Mouse (Mus musculus) brain, adult 2 months (tissue): ENCODE measurements around the gene Cinp.

Experiments
- DNase-seq: peaks from one replicate; pipeline ENCODE4 v3.0.0; 2011; ENCODE audit warnings: low read depth, low spot score

The Cinp gene

GRCm38 (mm10) chr12:110889036-110890020 lies at the start of gene Cinp, which contains the start of gene Tecpr2:
Gene Cinp (minus strand): TSS chr12:110889145.
Gene Tecpr2 (plus strand): TSS chr12:110889264.
- DNase-seq: peak; percentile 99

GRCm38 (mm10) chr12:110937496-110937895 lies 48.6 kb upstream of the Cinp start:
- no peak for DNase-seq

- DNase-seq: peak; percentile 98
These were observed 47.2 kb upstream of the Cinp start for GRCm38 (mm10) chr12:110935983-110936620.

- peak; percentile 77 for DNase-seq
These were observed 43.9 kb upstream of the Cinp start for GRCm38 (mm10) chr12:110932820-110933219.

- DNase-seq: no peak
These were observed 32.6 kb upstream of the Cinp start for GRCm38 (mm10) chr12:110921572-110921971.

- DNase-seq: peak; percentile 58
These were observed 31.3 kb upstream of the Cinp start for GRCm38 (mm10) chr12:110920254-110920653.

GRCm38 (mm10) chr12:110915761-110916160 lies 26.8 kb upstream of the Cinp start:
- no peak for DNase-seq

- peak; percentile 79 for DNase-seq
These were observed 21.0 kb upstream of the Cinp start for GRCm38 (mm10) chr12:110909962-110910361.

- no peak for DNase-seq
These were observed 18.9 kb upstream of the Cinp start for GRCm38 (mm10) chr12:110907845-110908244.

- no peak for DNase-seq
These were observed 14.6 kb upstream of the Cinp start for GRCm38 (mm10) chr12:110903536-110903935.

GRCm38 (mm10) chr12:110902106-110902505 lies 13.2 kb upstream of the Cinp start:
- DNase-seq: peak; percentile 63

GRCm38 (mm10) chr12:110891887-110892286 lies 2.9 kb upstream of the Cinp start:
- DNase-seq: no peak

- DNase-seq: no peak
These were observed 339 bp downstream of the Cinp start for GRCm38 (mm10) chr12:110888606-110889005.

- DNase-seq: no peak
These were observed 839 bp downstream of the Cinp start for GRCm38 (mm10) chr12:110888106-110888505.

GRCm38 (mm10) chr12:110885251-110885650 lies 3.7 kb downstream of the Cinp start:
- DNase-seq: no peak

GRCm38 (mm10) chr12:110882291-110882690 lies 6.7 kb downstream of the Cinp start:
- DNase-seq: peak; percentile 55

GRCm38 (mm10) chr12:110875351-110875750 lies 13.6 kb downstream of the Cinp start:
- DNase-seq: no peak

- no peak for DNase-seq
These were observed 17.7 kb downstream of the Cinp start for GRCm38 (mm10) chr12:110871247-110871646.

- no peak for DNase-seq
These were observed 18.8 kb downstream of the Cinp start for GRCm38 (mm10) chr12:110870107-110870506.

GRCm38 (mm10) chr12:110865989-110866388 lies 23.0 kb downstream of the Cinp start:
- peak; percentile 80 for DNase-seq

GRCm38 (mm10) chr12:110865571-110865970 lies 23.4 kb downstream of the Cinp start:
- DNase-seq: peak; percentile 16

- peak; percentile 47 for DNase-seq
These were observed 24.9 kb downstream of the Cinp start for GRCm38 (mm10) chr12:110864008-110864407.
